Mouse (Mus musculus) liver, embryonic 14.5 days (tissue): ENCODE data around the gene Polr3gl.

Experiments used
- CTCF ChIP-seq: IDR thresholded peaks from 2 replicates; pipeline ENCODE4 v1.5.1; 2016; ENCODE audit warnings: antibody characterized with exemption, low read depth, control low read depth
- EP300 ChIP-seq: IDR thresholded peaks from 2 replicates; pipeline ENCODE4 v1.6.1; 2016; ENCODE audit warnings: antibody characterized with exemption, low read depth

DNA sequence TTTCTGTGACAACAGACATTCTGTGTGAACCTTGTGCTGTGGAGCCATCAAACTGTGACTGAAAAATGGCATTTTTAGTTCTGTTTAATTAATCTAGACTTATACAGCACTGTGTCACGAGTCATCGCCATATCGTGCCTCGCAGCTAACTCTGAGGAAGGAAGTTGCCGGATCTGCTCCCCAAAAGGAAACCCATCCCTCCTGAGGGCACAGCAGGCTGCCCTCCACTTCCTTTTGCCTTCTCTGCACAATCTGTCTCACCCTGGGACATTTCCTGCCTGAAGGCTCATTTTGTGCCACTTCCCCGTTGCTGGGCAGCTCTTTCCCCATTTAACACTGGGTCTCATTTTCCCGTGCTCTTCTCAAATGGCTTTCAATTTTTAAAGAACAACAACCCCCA, 29.3 kb downstream of the Polr3gl start:
- TF ChIP-seq CTCF (no peak), EP300 (no peak)
